Mouse (Mus musculus): ENCODE measurements at regions not wholly inside any gene's neighbourhood (a gene's known extent, or its start where the extent isn't known, plus 50 kb on each side); places are given as distances from the start of the nearest gene placed in this dataset.

GRCm38 (mm10) chr4:153204764-153205163, 277.8 kb downstream of the Ajap1 start:
- no peaks in the 10 kb centered on the region for H3K27me3 ChIP-seq
- DNase-seq (ENCODE audit: low read depth, low spot score) (no peak), ATAC-seq (no peak)
- TF ChIP-seq CTCF (IDR thresholded peaks at IDR 0.05) = no peak
- in situ Hi-C loops (cut with MboI; ENCODE audit: low pct_unique_long_range_greater_than_20kb) = no loop called here
- ChIA-PET CTCF (no interaction called here), POLR2A (no interaction called here)

GRCm38 (mm10) chr4:153200799-153201770, 281.5 kb downstream of the Ajap1 start:
- ATAC-seq = no peak
- no peaks in the 10 kb centered on the region for H3K27me3 ChIP-seq
- ChIA-PET POLR2A (no interaction called here), CTCF (no interaction called here)
- DNase-seq (ENCODE audit: low read depth, low spot score) = no peak
- in situ Hi-C loops (cut with MboI; ENCODE audit: low pct_unique_long_range_greater_than_20kb) = no loop called here
- TF ChIP-seq CTCF (IDR thresholded peaks at IDR 0.05) = no peak

DNA sequence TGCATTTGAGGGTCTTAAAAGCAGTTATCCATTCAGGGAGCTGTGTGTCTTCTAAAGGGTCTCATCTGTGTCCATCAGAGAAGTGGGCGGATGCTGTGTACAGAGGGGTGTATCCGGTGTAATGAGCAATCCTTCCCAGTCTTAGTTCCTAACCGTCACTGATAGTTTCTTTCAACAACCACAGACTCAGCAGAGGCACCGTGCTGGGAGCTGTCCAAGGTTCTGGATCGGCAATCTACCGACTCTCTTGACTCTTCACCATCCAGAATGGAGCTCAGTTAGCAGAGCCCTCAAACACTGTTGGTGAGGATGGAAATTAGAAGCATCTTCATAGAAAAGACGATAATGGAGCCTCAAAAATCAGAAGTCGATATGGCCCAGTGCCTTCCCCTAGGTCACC, 293.1 kb downstream of the Ajap1 start:
- POLR2A ChIA-PET = no interaction called here
- H3K27me3 ChIP-seq = no peaks in the 10 kb centered on the region
- CTCF ChIA-PET = no interaction called here
- ATAC-seq (no peak), DNase-seq (ENCODE audit: low read depth, low spot score) (no peak)
- no peak for TF ChIP-seq CTCF (IDR thresholded peaks at IDR 0.05)
- in situ Hi-C loops (cut with MboI; ENCODE audit: low pct_unique_long_range_greater_than_20kb) = no loop called here

DNA sequence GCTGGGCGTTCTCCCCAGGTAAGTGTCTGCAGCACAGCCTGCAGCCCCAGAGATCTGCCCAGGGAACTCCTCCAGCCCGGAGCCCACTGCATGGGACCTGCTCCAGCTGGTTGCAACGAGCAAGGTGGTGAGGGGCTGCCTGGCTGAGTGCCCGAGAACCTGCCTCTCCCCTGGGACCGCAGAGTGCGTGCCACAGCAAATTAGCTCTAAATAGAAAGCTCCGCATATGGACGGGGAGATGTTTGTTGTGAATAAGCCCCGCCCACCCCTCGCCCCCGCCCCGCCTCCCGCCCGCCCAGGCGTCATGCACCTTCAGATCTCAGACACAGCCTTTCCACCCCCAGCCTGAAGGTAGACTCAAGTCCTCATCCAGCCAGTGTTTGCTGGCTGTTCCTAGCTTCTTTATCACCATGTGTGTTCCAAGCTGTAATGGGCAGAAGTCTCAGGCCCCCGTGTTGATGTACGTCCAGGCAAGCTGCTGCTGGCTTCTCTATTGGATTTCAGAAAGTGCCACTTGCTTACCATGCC, 294.0 kb downstream of the Ajap1 start:
- H3K27me3 ChIP-seq = no peaks in the 10 kb centered on the region
- no peak for ATAC-seq
- POLR2A ChIA-PET = no interaction called here
- CTCF ChIA-PET = no interaction called here
- in situ Hi-C loops (cut with MboI; ENCODE audit: low pct_unique_long_range_greater_than_20kb) = no loop called here
- TF ChIP-seq CTCF (IDR thresholded peaks at IDR 0.05) = no peak
- DNase-seq (ENCODE audit: low read depth, low spot score) = no peak

- in situ Hi-C loops (cut with MboI; ENCODE audit: low pct_unique_long_range_greater_than_20kb) = no loop called here
- TF ChIP-seq CTCF (IDR thresholded peaks at IDR 0.05) = no peak
- ATAC-seq = no peak
Measured at GRCm38 (mm10) chr4:153187959-153188503, 294.6 kb downstream of the Ajap1 start.

GRCm38 (mm10) chr4:153177496-153177895, 305.1 kb downstream of the Ajap1 start:
- CTCF ChIA-PET = no interaction called here

More at GRCm38 (mm10) chr4:153187959-153188503, 294.6 kb downstream of the Ajap1 start:
- no peaks in the 10 kb centered on the region for H3K27me3 ChIP-seq
- CTCF ChIA-PET = no interaction called here
- no peak for DNase-seq (ENCODE audit: low read depth, low spot score)
- POLR2A ChIA-PET = no interaction called here

DNA sequence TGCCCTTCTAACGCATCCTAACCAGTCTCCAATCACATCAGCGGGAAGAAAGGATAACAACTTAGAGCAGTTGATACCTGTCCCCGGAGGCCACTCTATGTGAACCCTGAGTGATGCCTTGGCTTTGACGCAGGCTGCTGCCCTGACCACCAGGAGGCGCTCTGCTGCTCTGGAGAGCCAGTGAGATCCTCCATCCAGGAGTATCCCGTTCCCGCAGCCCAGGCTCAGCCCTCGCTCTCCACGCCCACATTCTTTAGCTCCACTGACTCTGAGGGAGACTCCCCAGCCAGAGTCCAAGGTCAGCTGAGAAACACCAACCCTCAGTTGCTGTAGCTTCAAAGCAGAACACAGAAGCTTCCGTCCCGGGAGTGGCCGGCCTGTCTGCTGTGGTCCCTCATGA, 307.0 kb downstream of the Ajap1 start:
- no peak for TF ChIP-seq CTCF (IDR thresholded peaks at IDR 0.05)
- ATAC-seq (no peak), DNase-seq (ENCODE audit: low read depth, low spot score) (no peak)
- H3K27me3 ChIP-seq = no peaks in the 10 kb centered on the region
- ChIA-PET CTCF (no interaction called here), POLR2A (no interaction called here)
- in situ Hi-C loops (cut with MboI; ENCODE audit: low pct_unique_long_range_greater_than_20kb) = no loop called here

More at GRCm38 (mm10) chr4:153177496-153177895, 305.1 kb downstream of the Ajap1 start:
- TF ChIP-seq CTCF (IDR thresholded peaks at IDR 0.05) = no peak
- no peak for ATAC-seq
- POLR2A ChIA-PET = no interaction called here
- DNase-seq (ENCODE audit: low read depth, low spot score) = no peak
- in situ Hi-C loops (cut with MboI; ENCODE audit: low pct_unique_long_range_greater_than_20kb) = no loop called here
- H3K27me3 ChIP-seq = no peaks in the 10 kb centered on the region

DNA sequence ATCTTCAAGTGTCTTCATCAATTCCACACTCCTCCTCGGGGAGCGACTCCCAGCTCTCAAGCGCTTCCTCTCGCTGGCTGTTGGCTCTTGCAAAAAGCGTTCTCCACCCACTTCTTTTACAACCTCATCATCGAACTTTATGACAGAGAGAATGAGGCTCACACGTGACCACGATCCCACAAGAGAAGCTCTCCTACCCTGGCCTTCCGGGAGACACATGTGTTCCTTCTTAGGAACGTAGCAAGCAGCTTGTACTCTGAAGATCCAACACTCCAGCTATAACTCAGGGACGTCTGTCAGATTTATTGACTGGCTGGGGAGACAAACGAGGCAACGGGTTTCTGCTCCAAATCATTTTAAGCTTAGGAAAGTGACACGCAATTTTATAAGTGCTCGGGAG, 307.5 kb downstream of the Ajap1 start:
- DNase-seq (ENCODE audit: low read depth, low spot score) (no peak), ATAC-seq (no peak)
- CTCF ChIA-PET = no interaction called here
- H3K27me3 ChIP-seq = no peaks in the 10 kb centered on the region
- in situ Hi-C loops (cut with MboI; ENCODE audit: low pct_unique_long_range_greater_than_20kb) = no loop called here
- POLR2A ChIA-PET = no interaction called here
- TF ChIP-seq CTCF (IDR thresholded peaks at IDR 0.05) = no peak

- DNase-seq (ENCODE audit: low read depth, low spot score) (no peak), ATAC-seq (no peak)
- no peak for TF ChIP-seq CTCF (IDR thresholded peaks at IDR 0.05)
- CTCF ChIA-PET = no interaction called here
- POLR2A ChIA-PET = no interaction called here
- H3K27me3 ChIP-seq = no peaks in the 10 kb centered on the region
- in situ Hi-C loops (cut with MboI; ENCODE audit: low pct_unique_long_range_greater_than_20kb) = no loop called here
Measured at GRCm38 (mm10) chr4:153169991-153170390, 312.6 kb downstream of the Ajap1 start.

DNA sequence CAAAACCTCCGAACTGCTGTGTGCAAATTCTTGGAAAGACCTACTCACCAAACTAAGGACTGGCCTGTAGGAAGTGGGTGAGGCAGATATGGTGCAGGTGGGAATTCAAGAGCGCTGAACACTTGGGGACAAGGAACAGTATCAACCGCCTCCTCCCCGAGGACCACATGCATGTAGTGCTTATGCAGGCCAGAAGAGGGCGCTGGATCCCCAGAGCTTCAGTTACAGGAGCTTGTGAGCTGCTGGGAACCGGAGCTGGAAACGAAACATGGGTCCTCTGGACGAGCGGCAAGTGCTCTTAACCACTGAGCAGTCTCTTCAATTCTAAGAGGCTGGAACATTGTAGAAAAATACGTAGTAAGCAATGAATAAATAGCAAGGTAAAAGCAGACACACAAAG, 317.8 kb downstream of the Ajap1 start:
- no peak for TF ChIP-seq CTCF (IDR thresholded peaks at IDR 0.05)
- in situ Hi-C loops (cut with MboI; ENCODE audit: low pct_unique_long_range_greater_than_20kb) = no loop called here
- DNase-seq (ENCODE audit: low read depth, low spot score) (no peak), ATAC-seq (no peak)
- ChIA-PET CTCF (no interaction called here), POLR2A (no interaction called here)
- H3K27me3 ChIP-seq = no peaks in the 10 kb centered on the region

GRCm38 (mm10) chr4:153160115-153160514, 322.5 kb downstream of the Ajap1 start:
- ATAC-seq (no peak), DNase-seq (ENCODE audit: low read depth, low spot score) (no peak)
- CTCF ChIA-PET = no interaction called here
- TF ChIP-seq CTCF (IDR thresholded peaks at IDR 0.05) = no peak
- POLR2A ChIA-PET = no interaction called here
- H3K27me3 ChIP-seq = no peaks in the 10 kb centered on the region
- in situ Hi-C loops (cut with MboI; ENCODE audit: low pct_unique_long_range_greater_than_20kb) = no loop called here
